In the genomic region with DNA sequence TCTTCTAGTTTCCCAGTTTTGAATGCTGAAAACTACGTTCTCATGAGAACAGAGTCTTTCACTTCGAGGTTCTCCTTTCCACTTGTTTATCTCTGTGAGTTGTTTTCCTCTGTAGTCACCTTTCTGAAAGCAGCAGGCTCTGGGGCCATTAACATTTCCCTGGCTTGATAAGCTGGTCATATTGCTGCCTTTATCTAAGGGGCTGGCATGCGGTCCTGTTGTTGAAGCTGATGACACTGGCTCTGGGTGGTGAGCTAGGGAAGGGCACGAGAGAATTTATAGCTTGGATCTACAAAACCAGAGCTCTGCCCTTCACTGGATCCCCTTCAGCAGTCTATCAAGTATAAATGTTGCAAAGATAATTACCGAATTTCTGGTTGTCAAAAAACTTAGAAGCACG, we compare ENCODE assay signal across 33 mouse cellular contexts. TPM values are rescaled to one million over a fixed set of nuclear protein-coding genes. Genes with fewer than 3 reads are reported as not detected.
DNase-seq lines count a peak whose midpoint lies in the region; ATAC-seq and TF ChIP-seq lines count a peak whose summit lies in the region.
"Had no signal": no experiment of that assay in that cellular context is flagged by ENCODE, and none has a peak within 500 bp of the region (broad histone marks: within the 10 kb centered on the region; RNA-seq: fewer than 3 reads in every experiment).

No protein-coding gene starts in this region.

- H3K9ac ChIP-seq in heart, adult 2 months (ENCODE audit: low read depth, low read length), result no peak overlapping the region
- H3K9ac ChIP-seq in heart, embryonic 11.5 days (ENCODE audit: low read depth, low read length), result no peak overlapping the region
- H3K9ac ChIP-seq in heart, embryonic 16.5 days (ENCODE audit: low read length), result no peak overlapping the region
- H3K9ac ChIP-seq in intestine, embryonic 15.5 days, result no peak overlapping the region
- no peak overlapping the region for H3K9ac ChIP-seq in kidney, embryonic 14.5 days (ENCODE audit: low read depth, low read length)
- no peak overlapping the region for H3K9ac ChIP-seq in lung, postnatal 0 days (replicated peaks; ENCODE audit: low read depth)
- H3K9ac ChIP-seq: hindbrain, embryonic 15.5 days; kidney, embryonic 15.5 days; limb, embryonic 15.5 days; liver, embryonic 13.5 days; midbrain, embryonic 13.5 days; neural tube, embryonic 13.5 days had no signal

- no peaks in the 10 kb centered on the region for H3K27me3 ChIP-seq in heart, adult 2 months (ENCODE audit: control insufficient read depth, insufficient read depth, low read length)
- no peaks in the 10 kb centered on the region for H3K27me3 ChIP-seq in heart, embryonic 11.5 days (ENCODE audit: control insufficient read depth, insufficient read depth, low read length)
- no peaks in the 10 kb centered on the region for H3K27me3 ChIP-seq in heart, embryonic 16.5 days (ENCODE audit: control insufficient read depth, insufficient read depth, low read length)
- H3K27me3 ChIP-seq in intestine, embryonic 15.5 days (replicated peaks), result no peaks in the 10 kb centered on the region
- H3K27me3 ChIP-seq in kidney, embryonic 14.5 days (ENCODE audit: control insufficient read depth, insufficient read depth, low read length), result no peaks in the 10 kb centered on the region
- H3K27me3 ChIP-seq in lung, postnatal 0 days (replicated peaks; ENCODE audit: insufficient read depth, low read length), result no peaks in the 10 kb centered on the region
- H3K27me3 ChIP-seq: hindbrain, embryonic 15.5 days; kidney, embryonic 15.5 days; limb, embryonic 15.5 days; liver, embryonic 13.5 days; midbrain, embryonic 13.5 days; neural tube, embryonic 13.5 days; Patski had no signal

- TF ChIP-seq CTCF in heart, adult 2 months (IDR thresholded peaks at IDR 0.05), result no peak
- no peak for TF ChIP-seq CTCF in lung, postnatal 0 days (IDR thresholded peaks at IDR 0.05)

- peak in 1 of 2 experiments; percentile 69 for DNase-seq in heart, adult 2 months
- no peak for DNase-seq in lung, postnatal 0 days (ENCODE audit: low spot score)
- no peak for DNase-seq in cerebellum, adult 9-10 months
- DNase-seq: adrenal gland, postnatal 25 days; cerebellum, adult 18-20 months; cerebellum, postnatal 36 days; gastrocnemius, postnatal 36 days; kidney, postnatal 36 days; layer of hippocampus, postnatal 36 days; liver, embryonic 13.5 days; lung, adult 18-20 months; lung, postnatal 10 days; right cerebral cortex, postnatal 4 days; thymus, adult 18-20 months; thymus, postnatal 25 days had no signal

- peak; percentile 73 for TF ChIP-seq EP300 in heart, adult 2 months (IDR thresholded peaks at IDR 0.05; ENCODE audit: insufficient read depth, low read depth, low read length)
- TF ChIP-seq EP300 in lung, postnatal 0 days (IDR thresholded peaks at IDR 0.05), result no peak

- H3K27ac ChIP-seq in heart, adult 2 months, result peak overlapping the region; percentile 84
- H3K27ac ChIP-seq in heart, embryonic 11.5 days (ENCODE audit: low read depth, low read length), result 0 out of 2 replicates have a peak overlapping the region, but pooled peaks have one; percentile 19
- peak overlapping the region; percentile 71 for H3K27ac ChIP-seq in heart, embryonic 16.5 days (ENCODE audit: low read length)
- no peak overlapping the region for H3K27ac ChIP-seq in intestine, embryonic 15.5 days
- no peak overlapping the region for H3K27ac ChIP-seq in kidney, embryonic 14.5 days (ENCODE audit: low read depth, low read length)
- H3K27ac ChIP-seq in lung, postnatal 0 days (ENCODE audit: low read length), result no peak overlapping the region
- H3K27ac ChIP-seq: hindbrain, embryonic 15.5 days; kidney, embryonic 15.5 days; limb, embryonic 10.5 days; limb, embryonic 15.5 days; liver, embryonic 13.5 days; macrophage; midbrain, embryonic 13.5 days; neural tube, embryonic 13.5 days; stomach, postnatal 0 days had no signal

- no peaks in the 10 kb centered on the region; the same call in none of the 2 replicates for H3K79me2 ChIP-seq in heart, adult 2 months (replicated peaks; ENCODE audit: control insufficient read depth, insufficient read depth, low read length)

- intact Hi-C loops in heart, adult 2 months (cut with DNase I), result loop anchor here (2.0 kb wide), 1 partner anchor 35 kb away; no protein-coding TSS in a partner anchor

- no peaks in the 10 kb centered on the region; the same call in 1 of the 2 replicates for H3K9me3 ChIP-seq in heart, embryonic 11.5 days (replicated peaks; ENCODE audit: control insufficient read depth, low read length)
- H3K9me3 ChIP-seq in heart, embryonic 16.5 days (replicated peaks; ENCODE audit: control insufficient read depth, low read length), result no peaks in the 10 kb centered on the region
- H3K9me3 ChIP-seq in intestine, embryonic 15.5 days, result no peaks in the 10 kb centered on the region
- H3K9me3 ChIP-seq in kidney, embryonic 14.5 days (ENCODE audit: control insufficient read depth, low read length), result no peaks in the 10 kb centered on the region
- H3K9me3 ChIP-seq in lung, postnatal 0 days (ENCODE audit: low read length), result no peaks in the 10 kb centered on the region
- H3K9me3 ChIP-seq: hindbrain, embryonic 15.5 days; kidney, embryonic 15.5 days; limb, embryonic 10.5 days; limb, embryonic 15.5 days; liver, embryonic 13.5 days; midbrain, embryonic 13.5 days; neural tube, embryonic 13.5 days had no signal

- H3K4me3 ChIP-seq in heart, adult 2 months, result no peak overlapping the region
- H3K4me3 ChIP-seq in heart, embryonic 11.5 days (ENCODE audit: low read depth, low read length), result no peak overlapping the region
- no peak overlapping the region for H3K4me3 ChIP-seq in heart, embryonic 16.5 days (ENCODE audit: low read length)
- no peak overlapping the region for H3K4me3 ChIP-seq in intestine, embryonic 15.5 days (replicated peaks)
- H3K4me3 ChIP-seq in kidney, embryonic 14.5 days (ENCODE audit: low read length), result no peak overlapping the region
- no peak overlapping the region for H3K4me3 ChIP-seq in lung, postnatal 0 days (ENCODE audit: low read depth, low read length)
- H3K4me3 ChIP-seq: hindbrain, embryonic 15.5 days; kidney, embryonic 15.5 days; limb, embryonic 10.5 days; limb, embryonic 15.5 days; liver, embryonic 13.5 days; midbrain, embryonic 13.5 days; neural tube, embryonic 13.5 days had no signal

- H3K4me2 ChIP-seq in heart, embryonic 11.5 days, result no peak overlapping the region; the same call in 1 of the 2 replicates
- H3K4me2 ChIP-seq in heart, embryonic 16.5 days (ENCODE audit: low read depth, low read length), result peak overlapping the region; percentile 39
- H3K4me2 ChIP-seq in intestine, embryonic 15.5 days (replicated peaks), result no peak overlapping the region
- H3K4me2 ChIP-seq in kidney, embryonic 14.5 days (replicated peaks; ENCODE audit: low read depth, low read length), result no peak overlapping the region
- H3K4me2 ChIP-seq in lung, postnatal 0 days (replicated peaks; ENCODE audit: low read depth, low read length), result no peak overlapping the region
- H3K4me2 ChIP-seq: hindbrain, embryonic 15.5 days; kidney, embryonic 15.5 days; limb, embryonic 15.5 days; liver, embryonic 13.5 days; midbrain, embryonic 13.5 days; neural tube, embryonic 13.5 days had no signal

- 36% methylated on average over 6 of the region's 6 CpGs for whole genome bisulfite sequencing in heart, adult 2 months
- 43% methylated on average over 6 of the region's 6 CpGs for WGBS in heart, embryonic 11.5 days (ENCODE audit: insufficient replicate concordance)
- 30% methylated on average over 6 of the region's 6 CpGs for WGBS in heart, embryonic 16.5 days
- WGBS in intestine, embryonic 15.5 days, result 73% methylated on average over 6 of the region's 6 CpGs
- 88% methylated on average over 6 of the region's 6 CpGs for whole genome bisulfite sequencing in kidney, embryonic 14.5 days
- 77% methylated on average over 6 of the region's 6 CpGs for WGBS in lung, postnatal 0 days

- H3K36me3 ChIP-seq in heart, adult 2 months (ENCODE audit: control insufficient read depth, insufficient read depth, low read length), result peaks cover 11% of the 10 kb centered on the region
- no peaks in the 10 kb centered on the region for H3K36me3 ChIP-seq in heart, embryonic 11.5 days (ENCODE audit: control insufficient read depth, insufficient read depth, low read length)
- H3K36me3 ChIP-seq in heart, embryonic 16.5 days (ENCODE audit: control insufficient read depth, insufficient read depth), result no peaks in the 10 kb centered on the region
- no peaks in the 10 kb centered on the region for H3K36me3 ChIP-seq in intestine, embryonic 15.5 days
- H3K36me3 ChIP-seq in kidney, embryonic 14.5 days (ENCODE audit: control insufficient read depth, insufficient read depth, low read length), result no peaks in the 10 kb centered on the region
- no peaks in the 10 kb centered on the region for H3K36me3 ChIP-seq in lung, postnatal 0 days (ENCODE audit: insufficient read depth, low read length)
- H3K36me3 ChIP-seq: hindbrain, embryonic 15.5 days; kidney, embryonic 15.5 days; limb, embryonic 10.5 days; limb, embryonic 15.5 days; liver, embryonic 13.5 days; midbrain, embryonic 13.5 days; neural tube, embryonic 13.5 days had no signal

- ATAC-seq in heart, embryonic 11.5 days (replicated peaks; ENCODE audit: insufficient number of reproducible peaks, low FRiP score, low TSS enrichment), result no peak
- ATAC-seq in heart, embryonic 16.5 days (replicated peaks; ENCODE audit: extremely low read depth, insufficient read depth, low FRiP score), result peak; percentile 93
- ATAC-seq in intestine, embryonic 15.5 days, result peak; percentile 32; the same call in 1 of the 2 replicates
- ATAC-seq in kidney, embryonic 14.5 days (ENCODE audit: low FRiP score, low TSS enrichment), result no peak
- ATAC-seq in lung, postnatal 0 days, result no peak
- no peak for ATAC-seq in inflammation-experienced regulatory T-cells, adult 6 months
- ATAC-seq: forebrain, embryonic 14.5 days; midbrain, embryonic 13.5 days; Patski had no signal

- no peak for TF ChIP-seq POLR2A in heart, adult 2 months (IDR thresholded peaks at IDR 0.05; ENCODE audit: insufficient read depth, low read depth, low read length)

- peaks cover 4% of the 10 kb centered on the region for H3K4me1 ChIP-seq in heart, adult 2 months (ENCODE audit: control insufficient read depth, insufficient read depth, low read length)
- H3K4me1 ChIP-seq in heart, embryonic 11.5 days (ENCODE audit: control insufficient read depth, insufficient read depth, low read length), result no peaks in the 10 kb centered on the region
- peaks cover 12% of the 10 kb centered on the region for H3K4me1 ChIP-seq in heart, embryonic 16.5 days (ENCODE audit: control insufficient read depth, insufficient read depth, low read length)
- H3K4me1 ChIP-seq in intestine, embryonic 15.5 days (replicated peaks), result peaks cover 8% of the 10 kb centered on the region; the same call in 1 of the 2 replicates
- H3K4me1 ChIP-seq in kidney, embryonic 14.5 days (ENCODE audit: control insufficient read depth, insufficient read depth, low read length), result no peaks in the 10 kb centered on the region
- H3K4me1 ChIP-seq in lung, postnatal 0 days (ENCODE audit: insufficient read depth, low read depth, low read length), result no peaks in the 10 kb centered on the region; the same call in 1 of the 2 replicates
- H3K4me1 ChIP-seq: hindbrain, embryonic 15.5 days; limb, embryonic 10.5 days; limb, embryonic 15.5 days; liver, embryonic 13.5 days; midbrain, embryonic 13.5 days; neural tube, embryonic 13.5 days had no signal

RNA-seq across cellular contexts. Expression of gene Pde3a, which starts 24.6 kb away (rescaled TPM):
- total RNA-seq in heart, adult 2 months (2021), result 10 to 100 TPM; 64.6 to 72.3 TPM
- 18.0 and 23.9 TPM in 2 replicates for polyA plus RNA-seq in heart, adult 2 months (2012; rRNA removed)
- polyA plus RNA-seq in heart, embryonic 11.5 days (2014; fragmentation: Nextera tagmentation; extraction: Ambion mirVana), result 9.9 and 10.7 TPM in 2 replicates
- 10.0 and 12.1 TPM in 2 replicates for polyA plus RNA-seq in heart, embryonic 16.5 days (2015; fragmentation: Nextera tagmentation; extraction: Ambion mirVana)
- polyA plus RNA-seq in intestine, embryonic 15.5 days (2015; fragmentation: Nextera tagmentation; extraction: Ambion mirVana), result 19.5 and 20.8 TPM in 2 replicates
- 10.5 and 13.8 TPM in 2 replicates for polyA plus RNA-seq in kidney, embryonic 14.5 days (2014; fragmentation: Nextera tagmentation; extraction: Ambion mirVana)
- polyA plus RNA-seq in lung, postnatal 0 days (2015; fragmentation: Nextera tagmentation; extraction: Ambion mirVana), result 10.1 and 12.1 TPM in 2 replicates
- polyA plus RNA-seq in inflammation-experienced regulatory T-cells, adult 6 months (2017; shearing (Covaris generic)), result not detected
- total RNA-seq: hematopoietic stem cell, adult 5-6 weeks; megakaryocyte-erythroid progenitor cell, adult 5-6 weeks; MEL had no signal

Comparison
In these comparisons a context has a peak if more than half of its experiments do, and no peak if none do; other contexts are left out.
1. ATAC-seq: peak in heart, embryonic 16.5 days (single experiment) and intestine, embryonic 15.5 days (single experiment); none in heart, embryonic 11.5 days (single experiment), kidney, embryonic 14.5 days (single experiment), lung, postnatal 0 days (single experiment) and inflammation-experienced regulatory T-cells, adult 6 months (single experiment).
2. H3K27ac ChIP-seq: peak in heart, adult 2 months (single experiment), heart, embryonic 11.5 days (single experiment) and heart, embryonic 16.5 days (single experiment); none in intestine, embryonic 15.5 days (single experiment), kidney, embryonic 14.5 days (single experiment) and lung, postnatal 0 days (single experiment).
3. RNA of gene Pde3a, which starts 24.6 kb away (polyA plus RNA-seq): 19.5 to 20.8 TPM in intestine, embryonic 15.5 days, 18.0 to 23.9 TPM in heart, adult 2 months, 10.5 to 13.8 TPM in kidney, embryonic 14.5 days, 10.1 to 12.1 TPM in lung, postnatal 0 days, 9.9 to 10.7 TPM in heart, embryonic 11.5 days and 10.0 to 12.1 TPM in heart, embryonic 16.5 days; not detected in inflammation-experienced regulatory T-cells, adult 6 months; every median in the first group is over 10 times any median in the second.